Mouse (Mus musculus) thymus, postnatal 25 days (tissue): ENCODE measurements around the gene Camsap3.
"Not testable (repeated sequence)": the region's sequence is repeated elsewhere in the genome, so short reads cannot be mapped to it uniquely, and the experiment has no call there.

Experiments used
- DNase-seq: peaks from one replicate; pipeline ENCODE4 v3.0.0; 2022

Gene Camsap3

GRCm38 (mm10) chr8:3586993-3587390 is at the start of gene Camsap3:
Camsap3 (plus strand) TSS chr8:3587293.
- DNase-seq: no peak

GRCm38 (mm10) chr8:3537666-3538065 is 49.4 kb upstream of the Camsap3 start:
- DNase-seq: no peak

- DNase-seq: no peak
Observed at GRCm38 (mm10) chr8:3539146-3539545, 47.9 kb upstream of the Camsap3 start.

- no peak for DNase-seq
Observed at GRCm38 (mm10) chr8:3540076-3540475, 47.0 kb upstream of the Camsap3 start.

GRCm38 (mm10) chr8:3546511-3546910 is 40.6 kb upstream of the Camsap3 start:
- DNase-seq: no peak

GRCm38 (mm10) chr8:3552240-3552639 is 34.9 kb upstream of the Camsap3 start:
- DNase-seq: no peak

- DNase-seq: no peak
Observed at GRCm38 (mm10) chr8:3556114-3556513, 31.0 kb upstream of the Camsap3 start.

- no peak for DNase-seq
Observed at GRCm38 (mm10) chr8:3567641-3568371, 19.3 kb upstream of the Camsap3 start, which contains the start of gene C330021F23Rik. C330021F23Rik (plus strand) TSS chr8:3567990.

- DNase-seq: no peak
Observed at GRCm38 (mm10) chr8:3568378-3568777, 18.7 kb upstream of the Camsap3 start.

- DNase-seq: no peak
Observed at GRCm38 (mm10) chr8:3569784-3570183, 17.3 kb upstream of the Camsap3 start.

GRCm38 (mm10) chr8:3574546-3574945 is 12.5 kb upstream of the Camsap3 start:
- no peak for DNase-seq

- no peak for DNase-seq
Observed at GRCm38 (mm10) chr8:3576211-3576960, 10.7 kb upstream of the Camsap3 start.

- DNase-seq: no peak
Observed at GRCm38 (mm10) chr8:3579390-3580364, 7.4 kb upstream of the Camsap3 start.

- not testable (repeated sequence) for DNase-seq
Observed at GRCm38 (mm10) chr8:3581961-3582360, 5.1 kb upstream of the Camsap3 start.

GRCm38 (mm10) chr8:3586452-3586851 is 641 bp upstream of the Camsap3 start:
- DNase-seq: no peak

- peak; percentile 16 for DNase-seq
Observed at GRCm38 (mm10) chr8:3587391-3588257, 531 bp downstream of the Camsap3 start.

- no peak for DNase-seq
Observed at GRCm38 (mm10) chr8:3588258-3588633, 1.2 kb downstream of the Camsap3 start.

GRCm38 (mm10) chr8:3593470-3593869 is 6.4 kb downstream of the Camsap3 start:
- no peak for DNase-seq

GRCm38 (mm10) chr8:3594466-3594865 is 7.4 kb downstream of the Camsap3 start:
- DNase-seq: no peak

- DNase-seq: no peak
Observed at GRCm38 (mm10) chr8:3598054-3598453, 11.0 kb downstream of the Camsap3 start.

- no peak for DNase-seq
Observed at GRCm38 (mm10) chr8:3599219-3599618, 12.1 kb downstream of the Camsap3 start.

- DNase-seq: no peak
Observed at GRCm38 (mm10) chr8:3600401-3600800, 13.3 kb downstream of the Camsap3 start.
